Mouse (Mus musculus): ENCODE results near the gene Kalrn.
"Not testable (repeated sequence)": the region's sequence is repeated elsewhere in the genome, so short reads cannot be mapped to it uniquely, and the experiment has no call there.

The Kalrn gene

DNA sequence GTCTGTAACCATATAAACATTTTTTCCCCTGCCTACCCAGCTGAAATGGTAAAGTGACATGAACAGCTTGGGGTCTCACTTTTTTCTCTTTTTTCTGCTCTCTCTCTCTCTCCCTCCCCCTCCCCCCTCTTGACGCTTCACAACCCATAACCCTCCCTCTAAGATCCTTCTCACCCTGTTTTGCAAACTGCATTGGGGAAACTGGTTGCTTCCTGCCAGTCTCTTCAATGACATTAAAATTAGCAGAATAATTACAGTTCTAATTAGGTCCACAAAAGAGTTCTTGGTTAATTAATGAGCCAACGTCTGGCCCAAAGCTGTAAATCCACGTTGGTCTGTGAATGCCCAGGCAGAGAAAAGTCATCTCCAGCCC lies 478.3 kb downstream of the Kalrn start:
- no peak for DNase-seq

GRCm38 (mm10) chr16:34094446-34095092 lies 478.8 kb downstream of the Kalrn start:
- DNase-seq, result peak in 1 of 2 experiments; percentile 14

GRCm38 (mm10) chr16:34093734-34094445 lies 479.4 kb downstream of the Kalrn start:
- no peak for DNase-seq

DNA sequence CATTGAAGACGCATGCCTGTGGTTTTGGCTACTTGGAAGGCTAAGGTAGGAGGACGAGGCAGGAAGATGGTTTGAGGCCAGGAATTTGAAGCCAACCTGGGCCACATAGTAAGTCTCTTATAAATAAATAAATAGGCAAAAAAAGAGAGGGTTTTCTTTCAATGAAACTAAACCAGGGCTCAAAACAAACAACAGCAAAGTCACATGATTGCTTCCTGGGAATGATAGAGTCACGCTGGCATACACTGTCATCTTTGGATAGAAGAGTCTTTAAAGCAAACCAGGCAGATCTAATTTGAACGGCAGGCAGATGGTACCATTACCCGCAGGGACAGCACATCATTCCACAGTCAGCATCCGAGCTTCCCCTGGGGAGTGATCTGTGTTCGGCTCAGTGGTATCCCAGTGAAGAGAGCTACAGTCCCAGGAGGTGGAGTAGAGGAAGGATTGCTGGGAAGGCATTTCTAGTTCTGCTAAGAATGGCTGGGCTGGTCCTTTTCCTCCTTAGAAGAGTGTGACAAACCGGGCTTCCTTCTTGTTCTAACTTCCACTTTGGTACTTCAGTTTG lies 483.7 kb downstream of the Kalrn start:
- DNase-seq, result no peak

DNA sequence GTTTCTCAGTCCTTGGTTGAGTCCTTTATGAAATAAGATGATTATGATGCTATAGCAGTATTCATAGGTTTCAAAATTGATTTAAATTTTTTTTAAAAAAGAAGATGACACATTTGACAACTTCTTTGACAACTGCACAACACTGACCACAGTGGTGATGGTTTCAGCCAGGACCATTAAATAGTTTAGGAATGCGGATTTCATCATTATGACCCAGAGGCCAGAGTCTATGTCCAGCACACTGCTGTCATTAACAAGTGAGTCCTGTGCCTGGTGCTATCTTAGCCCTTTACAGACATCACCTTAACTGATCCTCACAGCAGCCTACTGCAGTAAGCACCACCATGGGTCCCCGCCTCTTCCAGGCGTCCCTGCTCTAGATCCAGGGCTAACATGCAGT lies 484.3 kb downstream of the Kalrn start:
- no peak for DNase-seq

GRCm38 (mm10) chr16:34088331-34088730 lies 485.0 kb downstream of the Kalrn start:
- no peak for DNase-seq

DNA sequence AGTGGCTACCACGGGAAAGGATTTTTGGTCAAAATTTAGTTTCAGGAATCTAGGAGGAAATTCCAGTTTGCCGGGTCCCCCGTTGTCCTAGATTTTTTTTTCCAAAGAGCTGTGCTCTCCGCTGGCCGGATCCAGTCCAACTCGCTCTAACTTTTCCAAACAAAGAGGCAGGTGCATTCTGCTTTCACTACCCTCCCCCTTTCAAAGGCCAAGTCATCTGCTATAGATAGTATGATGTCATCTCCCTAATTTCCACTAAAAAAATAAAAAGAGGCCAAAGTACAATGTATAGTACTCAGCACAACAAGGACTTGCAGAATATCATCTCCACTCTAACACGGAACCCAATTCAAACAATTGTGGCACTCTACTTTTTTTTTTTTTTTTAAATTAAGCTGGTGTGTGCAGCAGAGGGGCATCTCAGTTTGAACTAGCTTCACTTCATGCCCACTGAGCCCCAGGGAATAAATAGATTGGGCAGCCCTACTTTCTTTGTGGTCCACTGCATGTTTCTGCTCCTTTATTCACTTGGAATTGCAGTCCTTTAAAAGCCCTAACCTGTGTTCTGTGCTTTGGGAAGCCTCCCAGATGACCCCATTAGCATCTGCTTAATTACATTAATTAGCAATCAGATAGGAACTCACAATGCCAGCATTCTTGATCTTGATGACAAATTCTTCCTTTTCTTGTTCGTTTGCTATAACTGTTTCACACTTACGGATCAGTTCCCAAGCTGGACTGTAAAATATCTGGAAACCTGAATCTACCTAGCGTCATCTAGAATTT lies 489.0 kb downstream of the Kalrn start:
- no peak for DNase-seq

- no peak for DNase-seq
Observed at GRCm38 (mm10) chr16:34082494-34083469, 490.6 kb downstream of the Kalrn start.

DNA sequence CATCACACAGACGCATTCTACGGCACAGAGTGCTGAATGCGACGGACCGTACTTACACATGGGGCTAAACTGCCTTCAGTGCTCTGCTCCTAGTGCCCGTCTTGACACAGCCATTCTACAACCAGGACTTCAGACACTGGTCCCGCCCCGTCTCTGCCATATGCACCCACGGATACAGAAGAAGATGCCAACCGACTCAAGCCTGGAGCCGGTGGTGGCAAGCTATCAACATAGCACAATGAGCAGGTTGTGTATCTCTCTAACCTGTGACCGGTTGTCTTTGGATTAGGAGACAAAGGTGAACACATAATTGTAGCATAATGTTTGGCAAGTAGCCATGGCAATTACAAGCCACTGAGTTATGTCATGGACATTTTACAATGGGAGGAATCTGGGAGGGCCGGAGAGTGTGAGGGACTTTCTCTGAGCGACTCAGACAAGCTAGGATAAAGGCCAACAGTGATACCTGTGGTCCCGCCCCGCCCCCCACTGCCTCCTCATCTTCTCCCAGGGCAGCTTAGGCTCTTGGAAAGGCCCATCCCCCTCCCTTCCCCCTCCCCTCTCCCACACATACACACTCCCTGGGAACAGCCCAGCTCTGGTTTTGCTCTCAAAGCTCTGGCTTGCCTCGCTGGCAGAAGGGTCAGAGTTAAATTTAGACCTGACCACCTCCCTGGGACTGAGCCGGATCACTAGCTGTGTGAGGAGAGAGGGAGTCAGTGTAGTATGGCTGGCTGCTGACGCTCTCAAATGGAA lies 491.5 kb downstream of the Kalrn start:
- no peak for DNase-seq

DNA sequence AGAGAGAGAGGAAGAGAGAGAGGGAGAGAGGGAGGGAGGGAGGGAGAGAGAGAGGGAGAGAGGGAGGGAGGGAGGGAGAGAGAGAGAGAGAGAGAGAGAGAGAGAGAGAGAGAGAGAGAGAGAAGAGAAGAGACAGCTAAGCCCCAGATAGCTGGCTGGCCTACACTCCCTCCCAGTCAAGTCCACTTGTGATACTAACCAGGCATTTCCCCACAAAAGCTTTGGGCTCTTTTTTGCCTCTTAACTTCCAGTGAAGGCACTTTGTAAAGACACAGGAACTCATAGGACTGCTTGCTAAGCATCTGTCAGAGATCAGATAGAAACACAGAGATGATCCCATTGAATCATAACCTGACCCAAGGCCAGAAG lies 492.0 kb downstream of the Kalrn start:
- not testable (repeated sequence) for DNase-seq

- DNase-seq, result no peak
Observed at GRCm38 (mm10) chr16:34080818-34081217, 492.5 kb downstream of the Kalrn start.

- DNase-seq, result no peak
Observed at GRCm38 (mm10) chr16:34079511-34079910, 493.8 kb downstream of the Kalrn start.

DNA sequence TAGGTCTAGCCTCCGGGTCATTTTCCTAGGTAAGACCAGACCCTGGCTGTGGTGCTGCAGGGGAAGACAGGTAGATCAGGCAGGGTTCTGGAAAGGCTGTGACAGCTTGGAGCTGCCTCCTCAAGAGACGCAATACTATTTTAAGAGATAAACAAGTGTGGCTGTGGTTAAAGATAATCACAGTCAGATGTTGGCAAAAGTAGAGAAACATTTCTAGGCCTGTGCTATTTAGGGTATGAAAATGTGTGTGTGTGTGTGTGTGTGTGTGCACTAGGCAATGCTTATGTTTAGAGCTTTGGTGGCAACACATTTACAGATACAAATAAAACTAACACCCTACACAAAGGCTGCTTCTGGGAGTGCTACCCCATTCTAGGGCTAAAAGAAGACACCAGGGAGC lies 494.6 kb downstream of the Kalrn start:
- no peak for DNase-seq

GRCm38 (mm10) chr16:34076101-34076500 lies 497.2 kb downstream of the Kalrn start:
- no peak for DNase-seq

DNA sequence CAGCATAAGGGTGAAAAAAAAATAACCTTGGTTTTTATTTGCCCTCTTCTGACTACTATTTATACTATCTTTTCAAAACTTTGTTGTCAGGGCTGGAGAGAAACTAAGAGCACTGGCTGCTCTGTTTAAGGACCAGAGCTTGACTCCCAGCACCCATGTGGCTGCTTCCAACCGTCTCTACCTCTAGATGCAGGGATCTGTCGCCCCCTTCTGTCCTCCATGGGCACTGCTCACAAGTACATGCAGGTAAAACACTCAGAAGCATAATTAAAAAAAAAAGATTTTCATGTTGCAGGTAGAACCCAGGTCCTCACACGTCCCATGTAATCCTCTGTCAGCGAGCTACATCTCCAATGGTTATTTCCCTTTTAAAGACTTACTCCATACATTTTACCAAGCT lies 499.4 kb downstream of the Kalrn start:
- DNase-seq, result no peak

- DNase-seq, result no peak
Observed at GRCm38 (mm10) chr16:34072136-34072535, 501.2 kb downstream of the Kalrn start.

DNA sequence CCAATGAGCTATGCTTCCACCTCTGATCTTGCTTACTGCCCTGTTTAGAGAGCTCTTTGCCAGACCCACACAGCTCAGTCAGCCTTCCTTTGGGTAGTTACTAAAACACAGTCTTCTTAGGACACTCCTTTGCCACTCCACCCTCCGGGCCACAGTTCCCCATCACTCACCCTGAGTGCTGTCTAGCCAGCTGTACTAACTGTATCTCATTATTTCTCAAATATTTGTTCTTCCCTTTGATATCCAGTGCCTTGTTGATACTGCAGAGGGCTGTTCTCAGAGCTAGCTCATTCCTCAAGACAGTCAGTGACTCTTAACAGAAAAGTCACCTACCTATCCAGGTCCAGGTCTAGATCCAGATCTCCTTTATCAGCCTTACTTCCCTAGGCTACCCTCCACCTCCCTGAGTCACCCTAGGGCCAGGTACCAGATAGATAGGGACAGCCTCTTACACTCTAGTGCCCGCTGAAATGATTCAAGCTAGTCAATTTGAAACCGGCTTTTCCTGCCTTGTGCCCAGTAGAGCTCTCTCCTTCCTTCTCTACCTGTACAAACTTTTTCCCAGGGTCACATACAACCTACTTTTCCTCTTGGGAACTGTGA lies 502.0 kb downstream of the Kalrn start:
- no peak for DNase-seq

DNA sequence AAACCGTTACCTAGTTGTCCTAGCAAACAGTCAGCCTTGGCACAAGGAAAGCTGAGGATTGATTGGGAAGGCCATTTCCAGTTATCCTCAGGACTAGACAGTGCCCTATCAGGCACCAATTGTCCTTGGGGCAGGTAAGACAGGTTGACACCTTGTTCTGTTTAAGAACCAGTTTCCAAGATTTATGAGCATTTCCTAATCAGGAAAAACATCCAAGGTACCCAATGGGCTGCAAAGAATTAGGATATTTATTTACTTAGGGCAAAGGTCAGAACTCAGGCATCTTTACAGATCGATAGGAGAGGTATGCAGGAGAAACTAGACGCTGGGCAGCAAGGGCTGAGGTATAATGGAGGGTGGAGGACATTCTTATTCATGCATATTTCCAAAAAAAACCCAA lies 503.9 kb downstream of the Kalrn start:
- DNase-seq, result no peak

DNA sequence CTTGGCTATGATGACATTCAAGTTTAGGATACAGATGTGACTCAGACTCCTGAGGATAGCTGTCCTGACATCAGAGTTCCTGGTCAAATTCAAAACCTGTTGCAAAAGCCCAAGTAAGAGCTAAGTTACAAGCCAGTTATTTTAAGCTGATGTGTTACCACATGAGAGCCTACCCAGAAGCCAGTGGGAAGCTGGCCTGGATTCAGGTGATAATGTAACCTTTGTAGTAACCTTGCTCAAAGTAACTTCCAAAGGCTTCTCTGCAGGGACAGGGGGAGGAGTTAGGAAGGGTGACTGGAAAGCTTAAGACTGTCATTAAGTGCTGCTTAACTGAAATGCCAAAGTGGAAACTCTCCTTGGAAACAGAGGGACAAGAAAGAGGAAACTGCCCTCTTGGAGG lies 506.4 kb downstream of the Kalrn start:
- DNase-seq, result no peak

DNA sequence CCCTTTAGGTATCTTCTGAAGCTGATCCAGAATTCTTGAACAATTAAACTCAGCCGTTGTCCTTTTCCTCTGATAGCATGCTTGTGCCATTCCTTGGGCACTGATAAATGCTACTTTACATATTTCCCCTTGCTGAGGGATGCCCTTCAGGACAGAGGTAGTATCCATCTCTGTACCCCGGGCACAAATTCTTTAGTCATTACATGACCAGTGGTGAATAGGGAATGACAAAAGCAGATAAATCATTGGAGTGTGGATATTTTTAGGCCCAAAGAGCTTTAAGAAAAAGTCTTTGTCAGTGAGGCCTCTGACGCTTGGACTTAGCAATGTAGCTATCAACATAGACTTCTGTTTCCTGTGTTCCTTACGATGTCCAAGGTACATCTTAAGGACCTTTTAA lies 507.0 kb downstream of the Kalrn start:
- DNase-seq, result no peak

DNA sequence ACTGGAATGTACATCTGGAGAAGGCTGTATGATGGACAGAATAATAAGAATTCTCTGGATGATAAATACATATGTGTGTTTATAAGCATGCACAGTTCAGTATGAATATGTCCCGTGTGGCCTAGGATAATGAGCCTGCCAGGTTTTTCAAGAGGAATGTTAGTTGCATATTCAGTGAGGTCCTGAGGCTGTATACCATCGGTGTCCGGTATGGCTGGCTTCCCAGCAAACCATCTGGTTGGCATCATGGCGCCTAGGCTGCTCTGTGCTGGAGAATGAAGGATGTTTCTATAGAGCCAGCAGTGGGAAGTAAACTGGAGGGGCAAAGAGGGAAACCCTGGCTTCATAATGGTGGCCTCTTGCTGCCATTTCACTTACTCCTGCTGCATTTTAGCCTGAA lies 510.0 kb downstream of the Kalrn start:
- DNase-seq, result peak; percentile 37 to 43
